Mouse (Mus musculus): ENCODE measurements around the gene Ostf1. TPM values are rescaled to one million over a fixed set of nuclear protein-coding genes. Genes with fewer than 3 reads are reported as not detected.

Gene Ostf1
- polyA plus RNA-seq, 1 experiment from 2014 or later: 37.0 TPM

- Histone ChIP-seq H3K36me3 (replicated peaks) (no peaks in the 10 kb centered on the region), H3K27me3 (replicated peaks; ENCODE audit: low read depth, poor library complexity, severe bottlenecking) (no peaks in the 10 kb centered on the region), H3K27ac (replicated peaks) (no peak overlapping the region), H3K9me3 (no peaks in the 10 kb centered on the region), H3K4me3 (no peak overlapping the region), H3K4me1 (0 out of 2 replicates have a peak, but pooled peaks cover 3% of the 10 kb centered on the region)
- DNase-seq (ENCODE audit: low spot score): no peak
- WGBS: 90% methylated on average over 5 of the region's 5 CpGs
Measured at GRCm38 (mm10) chr19:18654984-18655383, 23.4 kb upstream of the Ostf1 start.

- Histone ChIP-seq H3K27me3 (replicated peaks; ENCODE audit: low read depth, poor library complexity, severe bottlenecking) (no peaks in the 10 kb centered on the region), H3K4me1 (0 out of 2 replicates have a peak, but pooled peaks cover 3% of the 10 kb centered on the region), H3K4me3 (no peak overlapping the region), H3K9me3 (no peaks in the 10 kb centered on the region), H3K36me3 (replicated peaks) (no peaks in the 10 kb centered on the region), H3K27ac (replicated peaks) (no peak overlapping the region)
- 93% methylated on average over 8 of the region's 8 CpGs for WGBS
- DNase-seq (ENCODE audit: low spot score): no peak
Measured at GRCm38 (mm10) chr19:18654330-18654729, 22.7 kb upstream of the Ostf1 start.

GRCm38 (mm10) chr19:18653058-18653457 is 21.4 kb upstream of the Ostf1 start:
- Histone ChIP-seq H3K9me3 (no peaks in the 10 kb centered on the region), H3K27me3 (replicated peaks; ENCODE audit: low read depth, poor library complexity, severe bottlenecking) (no peaks in the 10 kb centered on the region), H3K4me3 (no peak overlapping the region), H3K27ac (replicated peaks) (no peak overlapping the region), H3K36me3 (replicated peaks) (no peaks in the 10 kb centered on the region), H3K4me1 (0 out of 2 replicates have a peak, but pooled peaks cover 3% of the 10 kb centered on the region)
- no peak for DNase-seq (ENCODE audit: low spot score)
- 78% methylated on average over 6 of the region's 6 CpGs for WGBS

- 53% methylated on average over 4 of the region's 4 CpGs for WGBS
- H3K36me3 ChIP-seq (replicated peaks): no peaks in the 10 kb centered on the region
- no peak for DNase-seq (ENCODE audit: low spot score)
Measured at GRCm38 (mm10) chr19:18652592-18652991, 21.0 kb upstream of the Ostf1 start.

GRCm38 (mm10) chr19:18650473-18650872 is 18.9 kb upstream of the Ostf1 start:
- Histone ChIP-seq H3K4me1 (0 out of 2 replicates have a peak, but pooled peaks cover 3% of the 10 kb centered on the region), H3K9me3 (no peaks in the 10 kb centered on the region), H3K27ac (replicated peaks) (no peak overlapping the region), H3K4me3 (no peak overlapping the region), H3K36me3 (replicated peaks) (no peaks in the 10 kb centered on the region), H3K27me3 (replicated peaks; ENCODE audit: low read depth, poor library complexity, severe bottlenecking) (no peaks in the 10 kb centered on the region)
- no peak for DNase-seq (ENCODE audit: low spot score)
- 87% methylated on average over 6 of the region's 6 CpGs for WGBS

More at GRCm38 (mm10) chr19:18652592-18652991, 21.0 kb upstream of the Ostf1 start:
- H3K4me1 ChIP-seq: 0 out of 2 replicates have a peak, but pooled peaks cover 3% of the 10 kb centered on the region
- H3K27ac ChIP-seq (replicated peaks): no peak overlapping the region
- H3K9me3 ChIP-seq: no peaks in the 10 kb centered on the region
- H3K4me3 ChIP-seq: no peak overlapping the region
- H3K27me3 ChIP-seq (replicated peaks; ENCODE audit: low read depth, poor library complexity, severe bottlenecking): no peaks in the 10 kb centered on the region

GRCm38 (mm10) chr19:18649955-18650354 is 18.3 kb upstream of the Ostf1 start:
- WGBS: 90% methylated on average over 4 of the region's 4 CpGs

GRCm38 (mm10) chr19:18648558-18648945 is 16.9 kb upstream of the Ostf1 start:
- no peaks in the 10 kb centered on the region for H3K36me3 ChIP-seq (replicated peaks)

More at GRCm38 (mm10) chr19:18649955-18650354, 18.3 kb upstream of the Ostf1 start:
- Histone ChIP-seq H3K36me3 (replicated peaks) (no peaks in the 10 kb centered on the region), H3K9me3 (no peaks in the 10 kb centered on the region), H3K4me1 (0 out of 2 replicates have a peak, but pooled peaks cover 3% of the 10 kb centered on the region), H3K27ac (replicated peaks) (no peak overlapping the region), H3K4me3 (no peak overlapping the region), H3K27me3 (replicated peaks; ENCODE audit: low read depth, poor library complexity, severe bottlenecking) (no peaks in the 10 kb centered on the region)
- no peak for DNase-seq (ENCODE audit: low spot score)

GRCm38 (mm10) chr19:18647775-18648557 is 16.3 kb upstream of the Ostf1 start:
- WGBS: 79% methylated on average over 9 of the region's 9 CpGs
- Histone ChIP-seq H3K9me3 (no peaks in the 10 kb centered on the region), H3K4me1 (0 out of 2 replicates have a peak, but pooled peaks cover 3% of the 10 kb centered on the region), H3K27me3 (replicated peaks; ENCODE audit: low read depth, poor library complexity, severe bottlenecking) (no peaks in the 10 kb centered on the region), H3K27ac (replicated peaks) (no peak overlapping the region), H3K36me3 (replicated peaks) (no peaks in the 10 kb centered on the region), H3K4me3 (no peak overlapping the region)
- DNase-seq (ENCODE audit: low spot score): no peak

More at GRCm38 (mm10) chr19:18648558-18648945, 16.9 kb upstream of the Ostf1 start:
- no peak overlapping the region for H3K27ac ChIP-seq (replicated peaks)
- H3K4me3 ChIP-seq: no peak overlapping the region
- no peaks in the 10 kb centered on the region for H3K9me3 ChIP-seq
- no peak for DNase-seq (ENCODE audit: low spot score)
- no peaks in the 10 kb centered on the region for H3K27me3 ChIP-seq (replicated peaks; ENCODE audit: low read depth, poor library complexity, severe bottlenecking)
- H3K4me1 ChIP-seq: 0 out of 2 replicates have a peak, but pooled peaks cover 3% of the 10 kb centered on the region
- WGBS: 88% methylated on average over 6 of the region's 6 CpGs

GRCm38 (mm10) chr19:18646853-18647420 is 15.3 kb upstream of the Ostf1 start:
- H3K27me3 ChIP-seq (replicated peaks; ENCODE audit: low read depth, poor library complexity, severe bottlenecking): no peaks in the 10 kb centered on the region
- H3K36me3 ChIP-seq (replicated peaks): no peaks in the 10 kb centered on the region; the same call in 1 of the 2 replicates
- H3K4me1 ChIP-seq: 0 out of 2 replicates have a peak, but pooled peaks cover 3% of the 10 kb centered on the region
- no peaks in the 10 kb centered on the region for H3K9me3 ChIP-seq
- WGBS: 71% methylated on average over 5 of the region's 5 CpGs
- no peak for DNase-seq (ENCODE audit: low spot score)
- H3K4me3 ChIP-seq: no peak overlapping the region
- H3K27ac ChIP-seq (replicated peaks): no peak overlapping the region

- Histone ChIP-seq H3K27ac (replicated peaks) (no peak overlapping the region), H3K4me3 (no peak overlapping the region), H3K36me3 (replicated peaks) (no peaks in the 10 kb centered on the region; the same call in 1 of the 2 replicates), H3K4me1 (0 out of 2 replicates have a peak, but pooled peaks cover 3% of the 10 kb centered on the region), H3K27me3 (replicated peaks; ENCODE audit: low read depth, poor library complexity, severe bottlenecking) (no peaks in the 10 kb centered on the region), H3K9me3 (no peaks in the 10 kb centered on the region)
- WGBS: 67% methylated on average over 3 of the region's 3 CpGs
- no peak for DNase-seq (ENCODE audit: low spot score)
Measured at GRCm38 (mm10) chr19:18646397-18646796, 14.8 kb upstream of the Ostf1 start.

- no peaks in the 10 kb centered on the region; the same call in 1 of the 2 replicates for H3K36me3 ChIP-seq (replicated peaks)
- H3K27ac ChIP-seq (replicated peaks): no peak overlapping the region
- 80% methylated on average over 6 of the region's 6 CpGs for WGBS
- no peak for DNase-seq (ENCODE audit: low spot score)
- H3K9me3 ChIP-seq: no peaks in the 10 kb centered on the region
- H3K27me3 ChIP-seq (replicated peaks; ENCODE audit: low read depth, poor library complexity, severe bottlenecking): no peaks in the 10 kb centered on the region
- no peak overlapping the region for H3K4me3 ChIP-seq
- peaks cover 4% of the 10 kb centered on the region for H3K4me1 ChIP-seq
Measured at GRCm38 (mm10) chr19:18644084-18644483, 12.5 kb upstream of the Ostf1 start.

GRCm38 (mm10) chr19:18643411-18643810 is 11.8 kb upstream of the Ostf1 start:
- no peak overlapping the region for H3K4me3 ChIP-seq
- 46% methylated on average over 4 of the region's 4 CpGs for WGBS
- no peak overlapping the region for H3K27ac ChIP-seq (replicated peaks)
- H3K9me3 ChIP-seq: no peaks in the 10 kb centered on the region
- H3K36me3 ChIP-seq (replicated peaks): no peaks in the 10 kb centered on the region; the same call in 1 of the 2 replicates
- no peak for DNase-seq (ENCODE audit: low spot score)
- H3K27me3 ChIP-seq (replicated peaks; ENCODE audit: low read depth, poor library complexity, severe bottlenecking): no peaks in the 10 kb centered on the region
- H3K4me1 ChIP-seq: peaks cover 7% of the 10 kb centered on the region

Data from embryonic facial prominence, embryonic 10.5 days (tissue).